Mouse (Mus musculus) layer of hippocampus, postnatal 10 days (tissue): ENCODE results near the gene Gria4. TPM values are rescaled to one million over a fixed set of nuclear protein-coding genes. Genes with fewer than 3 reads are reported as not detected.
"Not testable (repeated sequence)": the region's sequence is repeated elsewhere in the genome, so short reads cannot be mapped to it uniquely, and the experiment has no call there.

Experiments used
- DNase-seq, 2 experiments: peaks; one replicate each; pipeline ENCODE4 v3.0.0; 2021; ENCODE audit warnings: low spot score in 2 of 2
- long read RNA-seq: library from polyadenylated mRNA; stranded (forward); transcript quantifications from one replicate; pipeline ENCODE4 v2.0.0, GENCODE M21; 2023
- total RNA-seq, 2 experiments: library from RNA; stranded (reverse); gene quantifications; 2 replicates each; pipeline ENCODE4 v1.2.3; 2021

Gria4 gene
- total RNA-seq: 10 to 100 TPM; 58.9 to 60.5 TPM
- long read RNA-seq, transcript Gria4-203 (11 exons, 2,338 nt): major isoform, 14 of 33 reads
- long read RNA-seq, partial matches to known transcripts: 10 of 33 reads
- long read RNA-seq, other reads (novel, unspliced or antisense): 9 of 33 reads

DNA sequence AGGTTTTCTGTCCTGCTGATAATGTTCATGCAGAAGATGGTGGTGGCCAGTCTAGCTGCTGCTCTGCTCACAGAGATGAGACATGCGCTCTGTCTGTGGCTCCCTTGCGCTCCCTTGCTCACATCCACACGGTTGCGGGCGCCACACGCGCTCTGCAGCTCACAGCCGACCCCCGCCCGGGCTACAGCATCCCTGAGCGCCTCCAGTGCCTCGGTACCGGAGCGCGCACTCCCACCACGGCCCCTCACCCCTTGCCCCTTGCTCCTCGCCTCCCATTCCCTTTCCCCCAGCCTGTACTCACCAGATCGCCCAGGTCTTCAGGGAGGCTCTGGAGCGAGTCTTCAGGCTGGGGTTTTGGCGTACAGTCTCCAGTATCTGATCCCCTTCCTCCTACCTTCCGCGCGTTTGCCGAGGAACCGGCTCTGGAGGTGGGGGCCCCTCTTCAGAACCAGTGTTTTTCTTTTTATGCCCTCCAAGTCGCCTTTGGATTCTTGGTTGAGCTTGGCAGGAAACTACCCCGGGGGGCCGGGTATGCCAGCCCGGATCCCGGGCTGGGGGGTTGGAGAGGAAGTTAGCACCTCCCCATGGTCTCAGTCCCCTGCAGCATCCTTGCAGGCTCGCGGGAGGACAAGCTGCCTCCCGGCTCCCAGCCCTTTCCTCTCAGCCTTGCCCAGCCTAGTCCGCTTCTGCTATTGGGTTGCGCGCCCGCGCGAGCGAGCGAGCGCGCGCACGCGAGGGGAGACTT is at the start of gene Gria4:
Gene Gria4, minus strand, starts transcription at position 691 of the 745 bp plus-strand sequence.
- peak; percentile 68 to 78 for DNase-seq

GRCm38 (mm10) chr9:4810941-4811340 is 14.9 kb upstream of the Gria4 start:
- not testable (repeated sequence) for DNase-seq

GRCm38 (mm10) chr9:4803151-4803755 is 7.2 kb upstream of the Gria4 start:
- DNase-seq: no peak

DNA sequence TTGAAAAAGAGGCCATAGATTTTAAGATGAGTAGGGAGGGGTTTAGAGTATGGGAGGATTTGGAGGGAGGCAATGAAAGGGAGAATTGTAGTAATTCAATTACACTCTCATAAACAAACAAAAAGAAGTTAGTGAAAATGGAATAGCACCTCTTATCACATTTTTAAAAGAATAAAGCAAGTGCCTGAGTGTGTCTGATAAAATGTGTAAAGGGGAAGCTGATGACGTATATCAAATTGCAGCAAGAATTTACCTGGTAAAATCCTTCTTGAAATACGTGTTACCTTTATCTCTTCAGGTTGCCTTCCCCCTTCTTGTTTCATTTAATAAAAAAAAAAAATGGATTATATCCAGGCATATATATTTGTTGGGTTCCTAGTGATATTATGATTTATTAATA is 1.4 kb upstream of the Gria4 start:
- no peak for DNase-seq

DNA sequence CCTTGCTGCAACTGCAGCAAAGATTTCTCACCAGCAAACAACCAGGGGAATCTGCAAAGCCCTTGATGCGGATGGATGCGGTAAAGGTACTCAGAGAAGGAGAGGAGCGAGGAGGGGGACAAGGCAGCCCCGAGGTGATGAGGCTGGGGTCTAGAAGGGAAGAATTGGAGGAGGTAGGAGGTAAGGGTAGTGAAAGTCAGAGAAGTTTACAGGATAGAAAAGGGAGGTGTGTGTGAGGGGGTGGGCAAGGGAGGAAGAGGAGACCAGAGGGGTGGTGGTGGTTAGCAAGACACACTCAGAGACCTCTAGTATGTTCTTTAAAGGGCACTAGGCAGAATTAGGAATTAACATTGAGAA is 233 bp upstream of the Gria4 start:
- no peak for DNase-seq

- peak; percentile 17 to 25 for DNase-seq
These were observed 959 bp downstream of the Gria4 start for GRCm38 (mm10) chr9:4795075-4795474.

DNA sequence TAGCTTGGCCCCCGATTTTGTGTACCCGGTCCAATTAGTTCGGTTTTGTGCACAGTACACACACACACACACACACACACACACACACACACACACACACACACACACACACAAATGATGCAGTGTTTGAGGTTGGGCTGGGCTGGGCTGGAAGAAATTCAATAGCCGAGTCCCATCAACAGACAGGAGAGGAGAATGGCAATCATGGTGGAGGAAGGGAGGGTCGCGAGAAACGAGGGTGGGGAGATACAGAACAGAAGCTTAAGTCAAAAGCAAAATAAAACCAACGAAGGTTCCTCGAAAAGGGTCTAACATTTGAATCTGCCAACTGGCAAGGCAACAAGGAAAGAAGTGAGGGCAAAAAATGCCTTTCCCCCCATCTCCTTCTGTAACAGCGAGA is 1.6 kb downstream of the Gria4 start:
- peak; percentile 12 to 19 for DNase-seq

DNA sequence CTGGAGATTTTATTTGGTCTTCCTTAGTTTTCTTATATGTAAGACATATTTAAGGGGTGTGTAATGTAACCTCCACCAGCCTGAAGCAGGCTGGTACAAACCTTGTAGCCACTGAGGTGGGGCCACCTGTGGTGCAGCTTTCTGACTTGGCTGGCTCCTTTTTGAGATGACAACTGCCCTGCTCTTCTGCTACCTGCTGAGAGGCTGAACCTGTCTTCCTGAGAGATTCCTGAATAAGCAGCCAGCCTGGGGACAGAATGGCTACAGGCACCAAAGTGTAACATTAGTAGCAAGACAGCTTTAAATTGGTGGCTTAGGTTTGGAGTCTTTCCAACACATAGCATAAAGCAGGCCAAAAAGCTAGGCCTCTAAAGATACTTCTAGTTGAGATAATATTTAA is 46.6 kb downstream of the Gria4 start:
- not testable (repeated sequence) for DNase-seq

DNA sequence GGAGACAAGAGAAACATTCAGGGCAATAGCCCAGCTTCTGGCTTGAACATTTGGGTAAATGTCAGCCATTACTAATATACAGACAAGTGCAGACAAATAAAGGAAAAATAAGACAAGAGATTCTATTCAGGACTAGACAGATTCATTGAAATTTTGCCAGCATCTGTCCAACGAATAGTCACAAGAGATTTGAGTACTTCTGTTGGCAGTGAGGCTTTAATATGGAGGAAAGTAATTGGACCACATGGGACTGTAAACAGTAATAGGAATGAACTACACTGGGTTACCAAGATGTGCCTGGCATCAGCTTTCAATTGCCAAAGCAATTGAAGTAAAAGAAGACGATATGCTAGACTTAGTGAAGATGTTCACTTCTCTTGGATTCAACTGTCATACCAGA is 81.9 kb downstream of the Gria4 start:
- DNase-seq: no peak

GRCm38 (mm10) chr9:4712367-4712766 is 83.7 kb downstream of the Gria4 start:
- DNase-seq: no peak

- DNase-seq: no peak
These were observed 108.9 kb downstream of the Gria4 start for GRCm38 (mm10) chr9:4687149-4687548.

DNA sequence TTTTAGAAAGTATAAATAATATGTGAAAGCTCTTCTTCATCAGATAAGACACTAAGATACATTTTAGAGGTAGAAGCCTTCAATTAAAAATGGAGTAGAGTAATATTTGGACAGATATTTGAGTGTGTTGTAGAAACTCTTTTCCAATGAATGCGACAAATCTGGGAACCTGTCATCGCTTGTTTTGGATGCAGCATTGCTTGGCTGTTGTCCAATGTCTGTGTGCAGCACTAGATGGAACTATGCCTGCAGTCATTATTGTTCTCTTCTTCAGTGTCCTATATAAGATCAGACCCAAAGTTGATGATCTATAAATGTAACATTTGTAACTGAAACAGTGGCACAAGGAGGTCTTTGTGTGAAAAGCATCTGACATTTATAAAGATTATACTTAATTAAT is 115.8 kb downstream of the Gria4 start:
- DNase-seq: no peak

DNA sequence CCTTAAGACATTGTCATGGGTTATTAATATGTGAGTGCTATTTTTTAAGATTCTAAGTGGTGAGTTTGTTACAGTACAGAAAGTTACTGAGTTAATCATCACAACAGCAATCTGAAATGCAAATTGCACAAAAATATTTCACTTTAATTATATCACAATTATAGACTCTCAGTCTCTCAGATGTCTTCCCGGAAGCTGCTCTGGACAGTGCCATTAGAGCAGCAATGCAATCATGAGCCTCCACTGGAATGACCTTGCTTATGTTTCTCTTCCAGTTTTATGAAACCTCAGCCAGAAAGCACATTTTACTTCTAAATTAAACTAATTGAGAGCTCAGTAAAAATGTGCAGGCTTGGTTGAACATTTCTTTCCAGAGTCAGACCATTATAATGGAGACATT is 116.9 kb downstream of the Gria4 start:
- DNase-seq: no peak

DNA sequence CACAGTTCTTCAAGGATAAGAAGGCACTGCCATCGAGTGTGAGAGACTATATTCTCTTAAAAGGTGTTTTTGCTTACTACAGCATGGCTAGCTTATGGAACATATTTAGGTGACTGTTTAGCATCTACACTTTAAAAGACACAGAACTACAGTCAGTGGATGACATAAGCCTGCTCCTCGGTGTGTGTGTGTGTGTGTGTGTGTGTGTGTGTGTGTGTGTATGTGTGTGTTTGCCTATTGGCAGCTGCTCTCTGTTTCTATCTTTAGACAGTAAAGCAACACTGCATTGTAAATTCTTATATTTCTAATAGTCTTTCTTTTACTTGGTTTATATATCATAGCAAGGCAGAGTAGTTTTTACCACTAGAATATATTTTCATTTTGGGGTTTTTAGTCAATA is 130.3 kb downstream of the Gria4 start:
- no peak for DNase-seq

DNA sequence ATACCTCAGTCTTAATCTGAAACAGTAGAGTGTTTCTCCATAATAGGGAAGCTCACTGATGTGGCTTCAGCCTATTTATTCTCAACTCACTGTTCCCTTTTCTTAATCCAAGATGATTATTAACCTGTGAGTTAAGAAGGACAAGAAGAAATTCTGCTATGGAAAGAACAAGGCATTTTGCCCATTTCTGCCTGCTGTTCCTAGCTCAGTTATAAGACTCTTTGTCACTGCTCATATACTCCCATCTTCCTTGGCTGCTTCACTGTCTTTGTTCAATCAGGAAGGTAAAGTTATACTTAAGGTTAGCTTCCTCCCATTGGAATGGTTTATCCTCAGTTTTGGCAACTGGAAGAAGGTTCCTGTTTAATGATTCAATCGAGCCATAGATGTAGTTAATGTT is 133.6 kb downstream of the Gria4 start:
- DNase-seq: no peak

DNA sequence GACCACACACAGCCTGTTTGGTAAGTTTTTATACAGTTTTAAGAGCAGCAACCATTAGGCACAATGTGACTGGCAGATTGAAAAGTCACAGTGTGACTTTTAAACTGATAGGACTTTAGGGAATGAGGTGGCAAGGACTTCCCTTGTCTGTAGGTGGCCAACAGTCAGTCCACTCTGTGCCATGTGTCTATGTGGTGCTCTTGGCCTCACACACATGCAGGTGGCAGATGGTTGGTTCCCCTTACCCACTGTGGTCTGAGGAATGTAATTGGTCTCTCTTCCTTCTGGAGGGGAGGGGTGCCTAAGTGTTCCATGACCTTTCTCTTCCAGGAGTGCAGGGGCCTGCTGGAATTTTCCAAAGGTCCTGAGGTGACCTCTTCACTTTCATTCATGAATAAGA is 137.1 kb downstream of the Gria4 start:
- no peak for DNase-seq

- DNase-seq: no peak
These were observed 141.7 kb downstream of the Gria4 start for GRCm38 (mm10) chr9:4654333-4654732.

DNA sequence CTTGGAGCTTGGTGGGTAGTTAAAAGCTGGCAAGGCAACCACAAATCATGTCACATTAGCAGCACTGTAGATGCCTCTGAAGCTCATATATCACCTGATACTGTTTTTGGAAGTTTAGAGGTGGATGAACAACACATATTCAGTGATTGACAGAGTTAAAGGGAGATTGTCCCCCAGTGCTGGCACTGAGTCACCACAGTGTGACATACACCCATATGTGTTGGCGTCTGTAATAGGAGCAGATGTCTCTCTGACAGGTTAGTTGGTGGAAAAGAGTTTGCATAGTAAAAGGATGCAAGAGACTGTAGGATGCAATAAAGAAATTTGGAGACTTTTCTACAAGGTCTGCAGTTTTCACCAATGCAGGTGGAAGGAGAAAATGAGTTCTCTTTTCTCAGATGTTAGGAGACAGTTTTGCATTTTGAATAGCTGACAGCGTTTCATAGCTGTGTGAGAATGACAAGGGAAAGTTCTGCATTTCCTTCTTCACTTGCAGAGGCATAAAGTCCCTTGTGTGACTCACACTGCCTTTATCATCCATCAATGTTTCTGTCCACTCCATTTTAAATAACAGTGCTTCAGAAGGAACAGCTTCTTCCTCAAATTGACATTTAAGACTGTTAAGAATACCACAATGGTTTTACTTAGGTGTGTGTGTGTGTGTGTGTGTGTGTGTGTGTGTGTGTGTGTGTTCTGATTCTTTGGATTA is 156.7 kb downstream of the Gria4 start:
- peak; percentile 11 to 23 for DNase-seq

GRCm38 (mm10) chr9:4631910-4632309 is 164.1 kb downstream of the Gria4 start:
- DNase-seq: no peak

DNA sequence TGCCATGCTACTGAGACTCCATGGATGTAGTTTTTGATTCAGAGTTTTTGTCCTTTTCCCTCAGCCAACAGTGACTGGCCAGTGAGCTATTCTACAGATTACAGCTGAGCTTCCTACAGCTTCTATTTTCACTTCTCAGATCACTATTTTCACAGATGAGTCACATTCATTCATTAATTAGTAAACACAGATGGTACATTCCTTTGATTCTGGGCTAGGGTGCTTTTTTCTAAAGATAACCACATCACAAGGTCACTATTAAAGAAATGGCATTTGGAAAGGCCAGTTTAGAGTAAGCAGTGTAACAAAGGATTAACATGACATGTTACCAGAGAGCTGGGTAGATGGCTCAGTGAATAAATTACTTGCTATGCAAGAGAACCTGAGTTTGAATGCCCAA is 180.7 kb downstream of the Gria4 start:
- no peak for DNase-seq

DNA sequence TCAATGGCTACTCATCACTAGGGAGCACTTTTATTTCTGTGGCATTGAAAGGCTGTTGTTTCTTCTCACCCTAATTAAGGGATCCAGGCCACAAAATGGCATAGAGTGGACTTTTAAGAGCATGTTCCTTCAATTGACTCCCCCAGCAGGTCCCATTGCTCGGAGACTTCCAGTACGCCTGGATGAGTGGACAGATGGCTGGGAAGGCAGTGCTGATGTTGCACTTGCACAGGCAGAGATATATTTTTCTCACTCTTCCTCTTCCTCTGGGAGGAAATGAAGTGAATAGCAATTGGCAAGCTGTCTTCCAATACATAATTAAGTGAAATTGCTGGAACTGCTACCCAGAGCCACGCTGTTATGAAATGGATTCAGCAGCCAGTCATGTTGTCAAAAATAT is 190.7 kb downstream of the Gria4 start:
- DNase-seq: no peak

DNA sequence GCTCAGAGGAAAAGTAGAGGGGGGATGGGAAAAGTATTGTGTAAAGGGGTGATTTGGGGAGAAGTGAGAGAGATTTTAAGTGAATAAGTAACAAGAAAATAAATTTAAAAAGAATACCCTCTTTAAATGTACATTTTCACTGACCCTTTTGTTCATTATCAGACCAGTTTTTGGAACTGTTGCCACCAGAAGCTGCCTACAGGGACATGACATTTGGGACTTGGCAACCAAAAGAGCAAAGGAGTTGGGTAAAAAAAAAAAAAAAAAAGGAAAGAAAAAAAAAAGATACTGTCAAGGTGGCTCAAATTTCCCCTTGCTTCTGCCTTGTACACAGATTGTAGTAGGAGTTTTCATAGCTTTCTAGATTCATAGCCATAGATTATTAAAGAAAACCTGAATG is 191.8 kb downstream of the Gria4 start:
- DNase-seq: no peak
